Mouse (Mus musculus): ENCODE measurements around the gene Olfr728. TPM values are rescaled to one million over a fixed set of nuclear protein-coding genes. Genes with fewer than 3 reads are reported as not detected.

Gene Olfr728
- polyA plus RNA-seq (2015; fragmentation: Nextera tagmentation; extraction: Ambion mirVana) = not detected in 2 replicates

GRCm38 (mm10) chr14:50142580-50142979 is at the start of gene Olfr728:
Gene Olfr728, minus strand, starts transcription at chr14:50142680.
- 84% methylated on average over 5 of the region's 5 CpGs for WGBS
- Histone ChIP-seq H3K9me3 (no peaks in the 10 kb centered on the region), H3K36me3 (no peaks in the 10 kb centered on the region), H3K27ac (replicated peaks) (no peak within 1 kb of the TSS), H3K27me3 (replicated peaks) (no peaks in the 10 kb centered on the region), H3K9ac (no peak within 1 kb of the TSS), H3K4me2 (no peak within 1 kb of the TSS), H3K4me1 (no peaks in the 10 kb centered on the region), H3K4me3 (no peak within 1 kb of the TSS)
- ATAC-seq (ENCODE audit: extremely low read depth, insufficient number of reproducible peaks, low FRiP score, low TSS enrichment) = no peak

DNA sequence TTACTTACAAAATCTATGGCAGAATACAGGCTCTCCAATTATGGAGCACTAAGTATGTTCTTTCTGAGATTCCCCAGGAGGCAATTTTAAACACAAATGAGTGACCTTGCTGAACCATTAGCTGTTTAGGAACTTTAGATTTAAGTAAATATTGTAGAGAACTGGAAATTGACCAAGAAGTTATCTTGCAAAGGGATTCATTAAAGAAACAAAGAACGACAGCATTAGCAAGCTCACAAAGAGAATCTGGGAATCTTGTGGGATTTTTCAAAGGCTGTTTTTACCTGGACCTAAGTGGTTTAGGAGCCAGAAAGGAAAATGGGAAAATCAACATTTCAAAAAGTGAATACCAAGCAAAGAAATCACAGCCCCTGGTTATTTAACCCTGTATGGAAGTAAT is 45.6 kb upstream of the Olfr728 start, which contains the start of gene Olfr730:
Olfr730 (minus strand) TSS at position 101 of the 400 bp plus-strand sequence.
- ATAC-seq (ENCODE audit: extremely low read depth, insufficient number of reproducible peaks, low FRiP score, low TSS enrichment) = no peak
- H3K36me3 ChIP-seq = no peaks in the 10 kb centered on the region
- H3K4me1 ChIP-seq = no peaks in the 10 kb centered on the region
- no peak within 1 kb of the TSS for H3K9ac ChIP-seq
- H3K27ac ChIP-seq (replicated peaks) = no peak within 1 kb of the TSS
- no peaks in the 10 kb centered on the region for H3K27me3 ChIP-seq (replicated peaks)
- WGBS = 38% methylated on average over 1 of the region's 1 CpGs
- no peaks in the 10 kb centered on the region for H3K9me3 ChIP-seq
- no peak within 1 kb of the TSS for H3K4me2 ChIP-seq
- H3K4me3 ChIP-seq = no peak within 1 kb of the TSS

GRCm38 (mm10) chr14:50152810-50153209 is 10.3 kb upstream of the Olfr728 start, which contains the start of gene Olfr729:
Gene Olfr729, minus strand, starts transcription at chr14:50152910.
- H3K9me3 ChIP-seq = peaks cover 5% of the 10 kb centered on the region; the same call in 1 of the 2 replicates
- no peaks in the 10 kb centered on the region for H3K4me1 ChIP-seq
- no peak within 1 kb of the TSS for H3K4me3 ChIP-seq
- no peak within 1 kb of the TSS for H3K4me2 ChIP-seq
- no peak within 1 kb of the TSS for H3K9ac ChIP-seq
- ATAC-seq (ENCODE audit: extremely low read depth, insufficient number of reproducible peaks, low FRiP score, low TSS enrichment) = no peak
- H3K27ac ChIP-seq (replicated peaks) = no peak within 1 kb of the TSS
- no peaks in the 10 kb centered on the region for H3K36me3 ChIP-seq
- H3K27me3 ChIP-seq (replicated peaks) = no peaks in the 10 kb centered on the region

DNA sequence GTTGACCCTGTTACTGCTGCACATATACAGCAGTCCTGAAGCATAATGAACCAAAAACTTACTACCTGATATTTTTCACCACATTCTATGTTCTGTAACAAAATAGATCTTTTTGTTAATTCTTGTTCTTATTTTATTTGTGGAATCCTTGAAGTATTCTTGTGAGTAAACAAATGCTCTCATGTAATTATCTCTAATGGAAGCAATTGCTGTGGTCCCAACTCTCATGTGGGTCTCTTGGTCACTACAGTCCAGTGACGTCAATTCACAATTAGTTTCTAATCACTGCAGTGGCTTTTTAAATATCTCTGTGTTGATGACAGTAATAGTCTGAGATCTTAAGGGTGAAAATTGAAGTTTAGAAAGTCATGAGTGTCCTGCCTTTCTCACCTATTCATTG is 19.6 kb downstream of the Olfr728 start, which contains the start of gene Olfr727:
Olfr727 (plus strand) TSS at position 301 of the 400 bp plus-strand sequence.
- H3K4me3 ChIP-seq = no peak within 1 kb of the TSS
- ATAC-seq (ENCODE audit: extremely low read depth, insufficient number of reproducible peaks, low FRiP score, low TSS enrichment) = no peak
- H3K9me3 ChIP-seq = no peaks in the 10 kb centered on the region
- no peak within 1 kb of the TSS for H3K4me2 ChIP-seq
- WGBS = 70% methylated on average over 1 of the region's 1 CpGs
- H3K36me3 ChIP-seq = no peaks in the 10 kb centered on the region
- no peak within 1 kb of the TSS for H3K27ac ChIP-seq (replicated peaks)
- H3K9ac ChIP-seq = no peak within 1 kb of the TSS
- H3K27me3 ChIP-seq (replicated peaks) = no peaks in the 10 kb centered on the region
- H3K4me1 ChIP-seq = no peaks in the 10 kb centered on the region

DNA sequence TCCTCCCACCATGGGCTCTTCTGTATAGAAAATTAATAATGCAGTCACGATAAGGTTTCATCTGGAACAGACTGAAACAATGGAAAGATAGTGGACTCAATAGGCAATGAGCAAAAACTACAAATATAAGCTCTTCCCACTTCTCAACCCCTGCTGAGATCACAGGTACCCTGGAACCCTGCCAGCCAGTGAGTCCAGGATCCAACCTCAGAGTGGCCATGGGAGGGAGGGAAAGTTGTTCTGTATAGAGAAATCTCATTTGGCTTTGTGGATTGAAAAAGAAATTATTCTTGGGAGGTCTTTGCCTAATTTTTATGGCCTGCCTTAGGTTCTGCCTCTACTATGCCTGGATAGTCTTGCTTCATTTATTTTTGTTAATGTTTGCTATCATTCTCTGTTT is 51.6 kb downstream of the Olfr728 start, which contains the start of gene Olfr726:
Olfr726 (minus strand) TSS at position 101 of the 400 bp plus-strand sequence.
- H3K27ac ChIP-seq (replicated peaks) = no peak within 1 kb of the TSS
- no peaks in the 10 kb centered on the region for H3K9me3 ChIP-seq
- H3K4me1 ChIP-seq = no peaks in the 10 kb centered on the region
- ATAC-seq (ENCODE audit: extremely low read depth, insufficient number of reproducible peaks, low FRiP score, low TSS enrichment) = no peak
- H3K36me3 ChIP-seq = no peaks in the 10 kb centered on the region
- 59% methylated on average over 1 of the region's 1 CpGs for WGBS
- H3K4me2 ChIP-seq = no peak within 1 kb of the TSS
- H3K9ac ChIP-seq = no peak within 1 kb of the TSS
- no peak within 1 kb of the TSS for H3K4me3 ChIP-seq
- H3K27me3 ChIP-seq (replicated peaks) = no peaks in the 10 kb centered on the region

Other genes with a start within 250 kb of the Olfr728 start
- not detected in 2 replicates for gene Olfr722, start 240.7 kb downstream of the Olfr728 start, polyA plus RNA-seq (2015; fragmentation: Nextera tagmentation; extraction: Ambion mirVana)
- not detected in 2 replicates for gene Olfr723, start 210.9 kb downstream of the Olfr728 start, polyA plus RNA-seq (2015; fragmentation: Nextera tagmentation; extraction: Ambion mirVana)
- not detected in 2 replicates for gene Olfr724, start 179.4 kb downstream of the Olfr728 start, polyA plus RNA-seq (2015; fragmentation: Nextera tagmentation; extraction: Ambion mirVana)
- not detected in 2 replicates for gene Olfr725, start 102.3 kb downstream of the Olfr728 start, polyA plus RNA-seq (2015; fragmentation: Nextera tagmentation; extraction: Ambion mirVana)
- not detected in 2 replicates for gene Olfr726, start 51.7 kb downstream of the Olfr728 start, polyA plus RNA-seq (2015; fragmentation: Nextera tagmentation; extraction: Ambion mirVana)
- gene Olfr727, start 19.5 kb downstream of the Olfr728 start, polyA plus RNA-seq (2015; fragmentation: Nextera tagmentation; extraction: Ambion mirVana) = not detected in 2 replicates
- not detected in 2 replicates for gene Olfr729, start 10.2 kb upstream of the Olfr728 start, polyA plus RNA-seq (2015; fragmentation: Nextera tagmentation; extraction: Ambion mirVana)
- gene Olfr730, start 45.5 kb upstream of the Olfr728 start, polyA plus RNA-seq (2015; fragmentation: Nextera tagmentation; extraction: Ambion mirVana) = not detected in 2 replicates
- gene Olfr731, start 99.2 kb upstream of the Olfr728 start, polyA plus RNA-seq (2015; fragmentation: Nextera tagmentation; extraction: Ambion mirVana) = not detected in 2 replicates
- not detected in 2 replicates for gene Olfr732, start 141.5 kb upstream of the Olfr728 start, polyA plus RNA-seq (2015; fragmentation: Nextera tagmentation; extraction: Ambion mirVana)
- gene Olfr733, start 158.8 kb upstream of the Olfr728 start, polyA plus RNA-seq (2015; fragmentation: Nextera tagmentation; extraction: Ambion mirVana) = not detected in 2 replicates
- not detected in 2 replicates for gene Olfr734, start 184.1 kb upstream of the Olfr728 start, polyA plus RNA-seq (2015; fragmentation: Nextera tagmentation; extraction: Ambion mirVana)
- not detected in 2 replicates for gene Olfr735, start 206.2 kb upstream of the Olfr728 start, polyA plus RNA-seq (2015; fragmentation: Nextera tagmentation; extraction: Ambion mirVana)
- not detected in 2 replicates for gene Tlr11, start 215.2 kb upstream of the Olfr728 start, polyA plus RNA-seq (2015; fragmentation: Nextera tagmentation; extraction: Ambion mirVana)
- gene Olfr736, start 238.5 kb upstream of the Olfr728 start, polyA plus RNA-seq (2015; fragmentation: Nextera tagmentation; extraction: Ambion mirVana) = not detected in 2 replicates